Mouse (Mus musculus) retina, adult 2 months (tissue): Measurements from ENCODE around the gene Cenpa.
"Not testable (repeated sequence)": the region's sequence is repeated elsewhere in the genome, so short reads cannot be mapped to it uniquely, and the experiment has no call there.

Experiments used
- DNase-seq: peaks from one replicate; pipeline ENCODE4 v3.0.0-alpha.2; 2012; ENCODE audit warnings: low read depth, low spot score

The Cenpa gene

GRCm38 (mm10) chr5:30646036-30646435 lies 20.5 kb upstream of the Cenpa start:
- no peak for DNase-seq

- DNase-seq = no peak
Measured at GRCm38 (mm10) chr5:30647396-30647795, 19.2 kb upstream of the Cenpa start.

GRCm38 (mm10) chr5:30647815-30648560 lies 18.6 kb upstream of the Cenpa start, which contains the start of gene Slc35f6:
TSS of gene Slc35f6 (plus strand) at chr5:30647933.
- peak; percentile 64 for DNase-seq

GRCm38 (mm10) chr5:30649558-30649957 lies 17.0 kb upstream of the Cenpa start:
- no peak for DNase-seq

- no peak for DNase-seq
Measured at GRCm38 (mm10) chr5:30650756-30651155, 15.8 kb upstream of the Cenpa start.

- DNase-seq = no peak
Measured at GRCm38 (mm10) chr5:30651554-30651953, 15.0 kb upstream of the Cenpa start.

- no peak for DNase-seq
Measured at GRCm38 (mm10) chr5:30653246-30653645, 13.3 kb upstream of the Cenpa start.

- DNase-seq = no peak
Measured at GRCm38 (mm10) chr5:30655042-30655441, 11.5 kb upstream of the Cenpa start.

GRCm38 (mm10) chr5:30655526-30656195 lies 10.9 kb upstream of the Cenpa start:
- DNase-seq = no peak

- no peak for DNase-seq
Measured at GRCm38 (mm10) chr5:30659042-30659441, 7.5 kb upstream of the Cenpa start.

- DNase-seq = no peak
Measured at GRCm38 (mm10) chr5:30660278-30660677, 6.3 kb upstream of the Cenpa start.

- DNase-seq = no peak
Measured at GRCm38 (mm10) chr5:30660813-30661212, 5.8 kb upstream of the Cenpa start.

GRCm38 (mm10) chr5:30665360-30665759 lies 1.2 kb upstream of the Cenpa start:
- no peak for DNase-seq

GRCm38 (mm10) chr5:30665968-30666367 lies 609 bp upstream of the Cenpa start:
- no peak for DNase-seq

- no peak for DNase-seq
Measured at GRCm38 (mm10) chr5:30667215-30667614, 638 bp downstream of the Cenpa start.

GRCm38 (mm10) chr5:30667686-30668085 lies 1.1 kb downstream of the Cenpa start:
- DNase-seq = no peak

- no peak for DNase-seq
Measured at GRCm38 (mm10) chr5:30668637-30669495, 2.3 kb downstream of the Cenpa start.

GRCm38 (mm10) chr5:30669496-30669830 lies 2.9 kb downstream of the Cenpa start:
- DNase-seq = no peak

- no peak for DNase-seq
Measured at GRCm38 (mm10) chr5:30670091-30670490, 3.5 kb downstream of the Cenpa start.

- DNase-seq = no peak
Measured at GRCm38 (mm10) chr5:30674001-30674400, 7.4 kb downstream of the Cenpa start.

- no peak for DNase-seq
Measured at GRCm38 (mm10) chr5:30676800-30677199, 10.2 kb downstream of the Cenpa start.

GRCm38 (mm10) chr5:30678069-30678468 lies 11.5 kb downstream of the Cenpa start:
- DNase-seq = not testable (repeated sequence)
